Mouse (Mus musculus) liver, embryonic 14.5 days (tissue): ENCODE results near the gene Zbtb41. TPM values are rescaled to one million over a fixed set of nuclear protein-coding genes. Genes with fewer than 3 reads are reported as not detected.
"Not testable (repeated sequence)": the region's sequence is repeated elsewhere in the genome, so short reads cannot be mapped to it uniquely, and the experiment has no call there.

ENCODE experiments used
- ATAC-seq: fragments of 200-750 bp; cut with Nextera tagmentation; 2 replicates; pipeline ENCODE4 v1.8.0; 2017; ENCODE audit warnings: moderate number of reproducible peaks, mild to moderate bottlenecking, moderate library complexity; ENCODE audit not compliant: insufficient read depth
- DNase-seq, 3 experiments: peaks; one replicate each; pipeline ENCODE4 v3.0.0-alpha.2; 2012 to 2013; ENCODE audit warnings: low read depth in 3 of 3, low spot score in 3 of 3
- H3K27ac ChIP-seq: fragments of 300-500 bp; sonication (generic); 2 replicates; pipeline ENCODE4 v1.5.1; 2014; ENCODE audit warnings: moderate library complexity, mild to moderate bottlenecking, control low read depth, inconsistent platforms
- H3K27me3 ChIP-seq: fragments of 300-500 bp; sonication (generic); 2 replicates; pipeline ENCODE4 v1.6.1; 2014; ENCODE audit warnings: mild to moderate bottlenecking, low read length, moderate library complexity; ENCODE audit not compliant: control insufficient read depth, insufficient read depth
- H3K36me3 ChIP-seq: fragments of 300-500 bp; sonication (generic); replicated peaks from 2 replicates; pipeline ENCODE4 v1.6.1; 2014; ENCODE audit warnings: low read depth; ENCODE audit not compliant: control insufficient read depth, insufficient read depth
- H3K4me1 ChIP-seq, 2 experiments: fragments of 200-500 bp in 1 of 2; fragments of 300-500 bp in 1 of 2; sonication (generic) in 1 of 2; replicated peaks; 2 replicates each; pipeline ENCODE4 v1.6.1; 2012 to 2014; ENCODE audit warnings: antibody characterized with exemption in 1 of 2, inconsistent platforms in 1 of 2, low read length in 1 of 2; ENCODE audit not compliant: control insufficient read depth in 2 of 2, insufficient read depth in 2 of 2
- H3K4me2 ChIP-seq: fragments of 300-500 bp; sonication (generic); 2 replicates; pipeline ENCODE4 v1.6.1; 2014; ENCODE audit warnings: low read depth, mild to moderate bottlenecking, control low read depth, moderate library complexity
- H3K4me3 ChIP-seq, 2 experiments: fragments of 200-500 bp in 1 of 2; fragments of 300-500 bp in 1 of 2; sonication (generic) in 1 of 2; 2 replicates each; pipeline ENCODE4 v1.5.1; 2012 to 2014; ENCODE audit warnings: low read depth in 2 of 2, low read length in 2 of 2, mild to moderate bottlenecking in 2 of 2, control low read depth in 1 of 2, inconsistent platforms in 1 of 2, moderate library complexity in 1 of 2; ENCODE audit not compliant: insufficient read depth in 1 of 2
- H3K9ac ChIP-seq: fragments of 300-500 bp; sonication (generic); replicated peaks from 2 replicates; pipeline ENCODE4 v1.6.1; 2014; ENCODE audit warnings: mild to moderate bottlenecking, control low read depth, moderate library complexity
- H3K9me3 ChIP-seq: fragments of 300-500 bp; sonication (generic); 2 replicates; pipeline ENCODE4 v1.6.1; 2016; ENCODE audit warnings: low read length, mixed read lengths; ENCODE audit not compliant: control insufficient read depth
- CTCF ChIP-seq: IDR thresholded peaks from 2 replicates; pipeline ENCODE4 v1.5.1; 2016; ENCODE audit warnings: antibody characterized with exemption, low read depth, control low read depth
- EP300 ChIP-seq: IDR thresholded peaks from 2 replicates; pipeline ENCODE4 v1.6.1; 2016; ENCODE audit warnings: antibody characterized with exemption, low read depth
- WGBS: fragments of 180-500 bp; shearing (Covaris S2); extraction: QIAGEN DNeasy Blood & Tissue Kit; methylation state at CpG from one replicate; pipeline ENCODE4 v1.1.7; 2014; ENCODE audit not compliant: insufficient replicate concordance; 5-methylcytosine and 5-hydroxymethylcytosine counted together
- polyA plus RNA-seq, 2 experiments: library from polyadenylated mRNA; depleted of rRNA in 1 of 2; stranded (reverse) in 1 of 2; unstranded in 1 of 2; fragments of >200 nt; fragmentation: Nextera tagmentation in 1 of 2; extraction: Ambion mirVana in 1 of 2; gene quantifications; 2 replicates each; pipeline versions ENCODE4 v1.2.1 to v1.2.3; 2012 to 2014

The Zbtb41 gene
- polyA plus RNA-seq, 2 experiments, result 1.6 to 3.2 TPM

- no peak for TF ChIP-seq EP300
- no peak for TF ChIP-seq CTCF
- H3K4me1 ChIP-seq, result no peaks in the 10 kb centered on the region
- no peaks in the 10 kb centered on the region for H3K9me3 ChIP-seq
- no peak overlapping the region for H3K4me2 ChIP-seq
- ATAC-seq (peak; percentile 13; the same call in 1 of the 2 replicates), DNase-seq (no peak)
- H3K27me3 ChIP-seq, result no peaks in the 10 kb centered on the region
- H3K27ac ChIP-seq, result no peak overlapping the region
- no peak overlapping the region for H3K9ac ChIP-seq
- no peaks in the 10 kb centered on the region for H3K36me3 ChIP-seq
- H3K4me3 ChIP-seq, result no peak overlapping the region
- 18% methylated on average over 4 of the region's 4 CpGs for WGBS
These were observed 42.5 kb upstream of the Zbtb41 start for GRCm38 (mm10) chr1:139379621-139379984.

GRCm38 (mm10) chr1:139391747-139392146 lies 30.3 kb upstream of the Zbtb41 start:
- TF ChIP-seq EP300, result no peak
- TF ChIP-seq CTCF, result no peak
- no peak overlapping the region for H3K27ac ChIP-seq
- H3K9ac ChIP-seq, result no peak overlapping the region
- no peaks in the 10 kb centered on the region for H3K9me3 ChIP-seq
- H3K4me2 ChIP-seq, result no peak overlapping the region
- H3K36me3 ChIP-seq, result no peaks in the 10 kb centered on the region
- H3K27me3 ChIP-seq, result no peaks in the 10 kb centered on the region
- WGBS, result 34% methylated on average over 2 of the region's 2 CpGs
- no peak for ATAC-seq
- H3K4me3 ChIP-seq, result no peak overlapping the region
- DNase-seq, result no peak
- H3K4me1 ChIP-seq, result no peaks in the 10 kb centered on the region

GRCm38 (mm10) chr1:139396589-139396988 lies 25.5 kb upstream of the Zbtb41 start:
- Histone ChIP-seq H3K4me1 (no peaks in the 10 kb centered on the region), H3K36me3 (no peaks in the 10 kb centered on the region), H3K27me3 (no peaks in the 10 kb centered on the region), H3K9me3 (no peaks in the 10 kb centered on the region), H3K27ac (no peak overlapping the region), H3K4me2 (no peak overlapping the region), H3K4me3 (no peak overlapping the region), H3K9ac (no peak overlapping the region)
- ATAC-seq (no peak), DNase-seq (no peak)
- no peak for TF ChIP-seq CTCF
- no peak for TF ChIP-seq EP300
- 32% methylated on average over 1 of the region's 1 CpGs for WGBS

- Histone ChIP-seq H3K4me3 (no peak overlapping the region), H3K4me2 (no peak overlapping the region), H3K4me1 (no peaks in the 10 kb centered on the region), H3K36me3 (no peaks in the 10 kb centered on the region), H3K9me3 (no peaks in the 10 kb centered on the region), H3K27ac (no peak overlapping the region), H3K9ac (no peak overlapping the region), H3K27me3 (no peaks in the 10 kb centered on the region)
- TF ChIP-seq CTCF, result no peak
- TF ChIP-seq EP300, result no peak
- no peak for DNase-seq
- no peak for ATAC-seq
These were observed 16.3 kb upstream of the Zbtb41 start for GRCm38 (mm10) chr1:139405766-139406165.

GRCm38 (mm10) chr1:139407701-139408100 lies 14.4 kb upstream of the Zbtb41 start:
- WGBS, result 47% methylated on average over 5 of the region's 5 CpGs
- TF ChIP-seq EP300 (no peak), CTCF (0 out of 2 replicates have a peak, but pooled peaks have one; percentile 11)
- no peak overlapping the region for H3K9ac ChIP-seq
- H3K4me2 ChIP-seq, result no peak overlapping the region
- no peak overlapping the region for H3K4me3 ChIP-seq
- no peak overlapping the region for H3K27ac ChIP-seq
- H3K4me1 ChIP-seq, result no peaks in the 10 kb centered on the region
- H3K27me3 ChIP-seq, result no peaks in the 10 kb centered on the region
- H3K9me3 ChIP-seq, result no peaks in the 10 kb centered on the region
- no peak for ATAC-seq
- no peak for DNase-seq
- H3K36me3 ChIP-seq, result no peaks in the 10 kb centered on the region

- H3K9ac ChIP-seq, H3K27ac ChIP-seq, H3K4me2 ChIP-seq, H3K36me3 ChIP-seq, H3K9me3 ChIP-seq, ATAC-seq, H3K27me3 ChIP-seq, H3K4me1 ChIP-seq, H3K4me3 ChIP-seq, DNase-seq: not testable (repeated sequence)
- WGBS, result 66% methylated on average over 2 of the region's 2 CpGs
These were observed 9.7 kb upstream of the Zbtb41 start for GRCm38 (mm10) chr1:139412365-139412764.
